Mouse (Mus musculus): Measurements from ENCODE around the gene Taf1a. TPM values are rescaled to one million over a fixed set of nuclear protein-coding genes. Genes with fewer than 3 reads are reported as not detected.
"Not testable (repeated sequence)": the region's sequence is repeated elsewhere in the genome, so short reads cannot be mapped to it uniquely, and the experiment has no call there.

The Taf1a gene
- total RNA-seq (2017) = 19.2 and 22.2 TPM in 2 replicates

GRCm38 (mm10) chr1:183388426-183389406 is at the start of gene Taf1a:
Gene Taf1a (plus strand): TSS chr1:183388981.
- peak; percentile 97 for ATAC-seq (replicated peaks; ENCODE audit: low read depth, poor library complexity, severe bottlenecking)

- not testable (repeated sequence) for ATAC-seq (replicated peaks; ENCODE audit: low read depth, poor library complexity, severe bottlenecking)
Measured at GRCm38 (mm10) chr1:183342902-183343301, 45.9 kb upstream of the Taf1a start.

GRCm38 (mm10) chr1:183344886-183345816 is 43.6 kb upstream of the Taf1a start:
- peak; percentile 68 for ATAC-seq (replicated peaks; ENCODE audit: low read depth, poor library complexity, severe bottlenecking)

GRCm38 (mm10) chr1:183345817-183346195 is 43.0 kb upstream of the Taf1a start:
- ATAC-seq (replicated peaks; ENCODE audit: low read depth, poor library complexity, severe bottlenecking) = no peak

GRCm38 (mm10) chr1:183349840-183350239 is 38.9 kb upstream of the Taf1a start:
- ATAC-seq (replicated peaks; ENCODE audit: low read depth, poor library complexity, severe bottlenecking) = peak; percentile 84

GRCm38 (mm10) chr1:183358901-183359300 is 29.9 kb upstream of the Taf1a start:
- ATAC-seq (replicated peaks; ENCODE audit: low read depth, poor library complexity, severe bottlenecking) = no peak

GRCm38 (mm10) chr1:183362301-183362700 is 26.5 kb upstream of the Taf1a start:
- ATAC-seq (replicated peaks; ENCODE audit: low read depth, poor library complexity, severe bottlenecking) = peak; percentile 87

- peak; percentile 36 for ATAC-seq (replicated peaks; ENCODE audit: low read depth, poor library complexity, severe bottlenecking)
Measured at GRCm38 (mm10) chr1:183362729-183363576, 25.8 kb upstream of the Taf1a start.

- no peak for ATAC-seq (replicated peaks; ENCODE audit: low read depth, poor library complexity, severe bottlenecking)
Measured at GRCm38 (mm10) chr1:183363577-183363867, 25.3 kb upstream of the Taf1a start.

GRCm38 (mm10) chr1:183366361-183366760 is 22.4 kb upstream of the Taf1a start:
- no peak for ATAC-seq (replicated peaks; ENCODE audit: low read depth, poor library complexity, severe bottlenecking)

- peak; percentile 7; the same call in 1 of the 2 replicates for ATAC-seq (replicated peaks; ENCODE audit: low read depth, poor library complexity, severe bottlenecking)
Measured at GRCm38 (mm10) chr1:183368601-183369400, 20.0 kb upstream of the Taf1a start.

- peak; percentile 98 for ATAC-seq (replicated peaks; ENCODE audit: low read depth, poor library complexity, severe bottlenecking)
Measured at GRCm38 (mm10) chr1:183369427-183370014, 19.3 kb upstream of the Taf1a start, which contains the start of gene Mia3. Gene Mia3 (minus strand): TSS chr1:183369553.

- no peak for ATAC-seq (replicated peaks; ENCODE audit: low read depth, poor library complexity, severe bottlenecking)
Measured at GRCm38 (mm10) chr1:183374728-183375127, 14.1 kb upstream of the Taf1a start.

GRCm38 (mm10) chr1:183377045-183377444 is 11.7 kb upstream of the Taf1a start:
- ATAC-seq (replicated peaks; ENCODE audit: low read depth, poor library complexity, severe bottlenecking) = no peak

GRCm38 (mm10) chr1:183378321-183378941 is 10.3 kb upstream of the Taf1a start:
- peak; percentile 36; the same call in 1 of the 2 replicates for ATAC-seq (replicated peaks; ENCODE audit: low read depth, poor library complexity, severe bottlenecking)

- ATAC-seq (replicated peaks; ENCODE audit: low read depth, poor library complexity, severe bottlenecking) = not testable (repeated sequence)
Measured at GRCm38 (mm10) chr1:183379376-183379775, 9.4 kb upstream of the Taf1a start.

GRCm38 (mm10) chr1:183381816-183382215 is 7.0 kb upstream of the Taf1a start:
- no peak for ATAC-seq (replicated peaks; ENCODE audit: low read depth, poor library complexity, severe bottlenecking)

- ATAC-seq (replicated peaks; ENCODE audit: low read depth, poor library complexity, severe bottlenecking) = no peak
Measured at GRCm38 (mm10) chr1:183382621-183383020, 6.2 kb upstream of the Taf1a start.

Data from common myeloid progenitor, adult 5-6 weeks (primary cell).